Mouse (Mus musculus) CD4-positive naive resting alpha-beta T cell, adult 76 days (primary cell): ENCODE results near the gene Tbc1d19. TPM values are rescaled to one million over a fixed set of nuclear protein-coding genes. Genes with fewer than 3 reads are reported as not detected.

ENCODE experiments used
- total RNA-seq: library from RNA; stranded (reverse); gene quantifications from one replicate; pipeline ENCODE4 v1.2.4, GENCODE M21; 2023

The Tbc1d19 gene
- total RNA-seq: 7.0 TPM

DNA sequence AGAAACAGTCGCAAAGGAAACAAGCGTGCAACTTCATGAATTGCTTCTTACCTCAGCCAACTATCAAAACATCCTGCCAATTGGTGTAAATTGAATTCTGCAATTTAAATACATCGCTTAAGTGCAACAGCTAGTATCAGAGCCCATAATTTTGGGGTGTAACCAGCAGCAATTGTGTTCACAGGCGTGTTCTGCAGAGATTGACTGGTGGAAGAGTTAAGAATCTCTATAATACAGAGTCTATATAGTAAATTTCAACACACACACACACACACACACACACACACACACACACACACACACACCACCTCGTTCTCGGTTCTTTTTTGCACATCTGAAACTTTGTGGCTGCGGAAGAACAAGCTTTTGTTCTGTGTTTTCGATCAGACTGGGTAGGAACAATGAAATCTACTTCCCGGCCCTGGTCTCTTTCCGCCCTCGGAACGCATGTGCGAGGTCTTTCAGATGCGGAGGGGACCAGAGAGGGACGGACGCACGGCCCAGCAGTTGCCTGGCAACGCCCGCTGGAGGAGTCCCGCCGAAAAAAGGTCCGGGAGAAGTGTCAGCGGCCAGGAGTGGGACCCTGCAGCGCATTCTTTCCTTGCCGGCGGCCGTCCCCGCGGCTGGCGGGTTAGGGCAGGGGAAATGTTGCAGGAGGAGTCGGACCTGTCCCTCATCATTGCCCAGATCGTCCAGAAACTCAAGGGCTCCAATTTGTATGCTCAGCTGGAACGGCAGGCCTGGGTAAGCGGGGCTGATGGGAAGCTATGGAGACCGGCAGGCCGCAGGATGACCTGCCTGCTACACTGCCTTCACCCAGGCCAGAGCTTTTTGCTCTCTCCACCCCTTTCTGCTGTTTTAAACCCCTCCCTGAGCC, at the start of gene Tbc1d19:
TSS of gene Tbc1d19 (plus strand) at position 492 of the 877 bp plus-strand sequence.

Other genes with a start within 250 kb of the Tbc1d19 start
- gene Cckar, start 101.9 kb upstream of the Tbc1d19 start, total RNA-seq: not detected
- gene Stim2, start 188.9 kb downstream of the Tbc1d19 start, total RNA-seq: 40.5 TPM